Mouse (Mus musculus) CH12.LX (cell line): Measurements from ENCODE around the gene Wbp1l.

Experiments
- CTCF ChIP-seq, 2 experiments: IDR thresholded peaks in 1 of 2; conservative IDR thresholded peaks in 1 of 2; 2 replicates each; pipeline ENCODE4 v1.5.1; 2011 to 2012; ENCODE audit warnings: low read depth in 2 of 2, low read length in 2 of 2, improper control_type of control experiment in 1 of 2, inconsistent platforms in 1 of 2, mild to moderate bottlenecking in 1 of 2, moderate library complexity in 1 of 2
- EP300 ChIP-seq: IDR thresholded peaks from 2 replicates; pipeline ENCODE4 v1.6.1; 2011; ENCODE audit warnings: low read length, improper control_type of control experiment
- HCFC1 ChIP-seq: IDR thresholded peaks from 2 replicates; pipeline ENCODE4 v1.6.1; 2012; ENCODE audit warnings: low read depth, mild to moderate bottlenecking, inconsistent platforms, low read length, improper control_type of control experiment
- KAT2A ChIP-seq: IDR thresholded peaks from 2 replicates; pipeline ENCODE4 v1.6.1; 2012; ENCODE audit warnings: low read length, improper control_type of control experiment, inconsistent platforms; ENCODE audit not compliant: insufficient replicate concordance
- POLR2A ChIP-seq: IDR thresholded peaks from 2 replicates; pipeline ENCODE4 v1.6.1; 2011; ENCODE audit warnings: low read depth, mild to moderate bottlenecking, improper control_type of control experiment, low read length
- POLR2AphosphoS2 ChIP-seq: IDR thresholded peaks from 2 replicates; pipeline ENCODE4 v1.6.1; 2011; ENCODE audit warnings: low read depth, low read length, improper control_type of control experiment
- SIN3A ChIP-seq: IDR thresholded peaks from 2 replicates; pipeline ENCODE4 v1.6.1; 2012; ENCODE audit warnings: low read length, improper control_type of control experiment, inconsistent platforms
- SMC3 ChIP-seq: IDR thresholded peaks from 2 replicates; pipeline ENCODE4 v1.6.1; 2011; ENCODE audit warnings: low read depth, low read length, improper control_type of control experiment
- TCF12 ChIP-seq: IDR thresholded peaks from 2 replicates; pipeline ENCODE4 v1.6.1; 2014; ENCODE audit warnings: low read depth, mild to moderate bottlenecking, inconsistent platforms, low read length, improper control_type of control experiment
- UBTF ChIP-seq: IDR thresholded peaks from 2 replicates; pipeline ENCODE4 v1.6.1; 2012; ENCODE audit warnings: low read depth, mild to moderate bottlenecking, inconsistent platforms, low read length, improper control_type of control experiment, moderate library complexity
- USF1 ChIP-seq: IDR thresholded peaks from 2 replicates; pipeline ENCODE4 v1.6.1; 2014; ENCODE audit warnings: low read depth, mild to moderate bottlenecking, inconsistent platforms, low read length, improper control_type of control experiment
- ZKSCAN1 ChIP-seq: IDR thresholded peaks from 2 replicates; pipeline ENCODE4 v1.6.1; 2012; ENCODE audit warnings: low read depth, inconsistent platforms, low read length, improper control_type of control experiment, borderline replicate concordance

- no peak for TF ChIP-seq HCFC1
- TF ChIP-seq POLR2AphosphoS2: no peak
- TF ChIP-seq UBTF: no peak
- TF ChIP-seq SIN3A: no peak
- no peak for TF ChIP-seq KAT2A
- peak; percentile 36; the same call in 1 of the 2 replicates for TF ChIP-seq SMC3
- no peak for TF ChIP-seq TCF12
- TF ChIP-seq EP300: no peak
- TF ChIP-seq ZKSCAN1: no peak
- no peak for TF ChIP-seq USF1
- peak; percentile 13 to 65; a peak in 3 of 4 replicates for TF ChIP-seq CTCF (conservative IDR thresholded peaks at IDR 0.05 in 1 of 2, IDR thresholded peaks at IDR 0.05 in 1 of 2; ENCODE audit: low read depth in 2 of 2, low read length in 2 of 2)
- no peak for TF ChIP-seq POLR2A
These were observed 8.5 kb downstream of the Wbp1l start for GRCm38 (mm10) chr19:46607424-46607823.
